Mouse (Mus musculus) thymus, postnatal 0 days (tissue): ENCODE results near the gene Dnttip2. TPM values are rescaled to one million over a fixed set of nuclear protein-coding genes. Genes with fewer than 3 reads are reported as not detected.
A peak's percentile ranks its signal among the peaks of the same experiment; 100 is the strongest.
"Not testable (repeated sequence)": the region's sequence is repeated elsewhere in the genome, so short reads cannot be mapped to it uniquely, and the experiment has no call there.

Experiments
- DNase-seq: peaks from one replicate; pipeline ENCODE4 v3.0.0-alpha.2; 2015; ENCODE audit warnings: low spot score
- polyA plus RNA-seq: library from polyadenylated mRNA; unstranded; fragments of >200 nt; fragmentation: Nextera tagmentation; extraction: Ambion mirVana; gene quantifications from 2 replicates; pipeline ENCODE4 v1.2.1, GENCODE M21; 2015

Dnttip2 gene
- 68.5 and 71.5 TPM in 2 replicates for polyA plus RNA-seq

GRCm38 (mm10) chr3:122274241-122275024 lies at the start of gene Dnttip2:
Gene Dnttip2 (plus strand): TSS chr3:122274388.
- peak; percentile 86 for DNase-seq

DNA sequence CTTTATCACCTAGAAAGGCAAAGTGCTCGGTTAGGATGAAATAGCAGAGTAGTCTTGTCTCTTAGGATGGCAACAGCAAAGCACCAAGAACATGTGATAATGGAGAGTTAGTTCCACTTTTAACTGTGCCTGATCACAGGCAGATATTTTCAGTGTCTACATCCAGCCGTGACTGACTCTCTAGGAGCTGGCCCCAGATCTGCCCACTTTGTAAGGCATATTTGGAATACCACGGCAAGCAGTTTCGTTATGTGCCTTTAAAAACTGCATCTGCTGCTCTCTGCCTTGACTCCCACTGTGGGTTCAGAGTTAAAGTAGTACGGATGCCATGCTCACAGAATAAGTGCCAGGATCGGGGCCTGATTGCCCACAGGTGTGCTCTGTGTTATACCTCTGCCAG lies 47.2 kb upstream of the Dnttip2 start:
- not testable (repeated sequence) for DNase-seq

DNA sequence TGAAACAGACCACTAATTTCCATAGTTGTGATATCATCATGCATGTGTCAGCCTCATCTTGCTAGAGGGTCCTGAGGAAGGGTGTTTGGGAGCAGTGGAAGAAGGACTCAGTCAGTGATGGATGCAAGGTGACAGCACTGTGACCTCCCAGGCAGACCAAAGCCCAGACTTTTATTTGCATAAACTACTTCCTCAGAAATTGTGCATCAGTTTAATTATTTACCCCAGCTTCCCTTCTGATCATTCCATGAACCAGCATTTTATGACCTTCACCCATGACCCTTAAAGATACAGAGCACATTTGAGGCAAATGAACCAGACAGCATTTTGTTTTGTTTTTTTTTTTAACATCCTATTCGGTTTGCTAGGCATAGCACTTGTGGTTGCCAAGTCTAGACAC lies 38.4 kb upstream of the Dnttip2 start:
- DNase-seq: no peak

GRCm38 (mm10) chr3:122242876-122243275 lies 31.3 kb upstream of the Dnttip2 start:
- DNase-seq: no peak

- no peak for DNase-seq
Measured at GRCm38 (mm10) chr3:122243416-122244167, 30.6 kb upstream of the Dnttip2 start.

DNA sequence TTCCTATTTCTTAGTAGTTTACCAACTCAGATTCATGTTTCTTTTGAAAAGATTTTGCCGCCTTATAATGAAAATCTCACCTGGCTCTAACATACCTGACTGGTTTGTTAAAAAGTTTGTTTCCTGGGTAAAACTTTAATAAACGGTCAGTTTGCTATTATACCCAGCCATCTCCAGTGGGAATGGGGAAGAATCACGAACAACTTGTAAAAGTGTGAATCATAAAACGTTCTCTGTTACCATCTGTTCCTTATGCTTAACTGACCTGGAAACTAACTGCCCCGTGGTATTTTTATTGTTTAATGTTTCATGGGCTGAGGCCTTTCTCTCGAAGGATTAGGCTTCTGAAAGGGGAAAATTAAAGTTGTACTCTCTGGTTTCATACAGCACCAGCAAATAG lies 29.4 kb upstream of the Dnttip2 start:
- DNase-seq: no peak

DNA sequence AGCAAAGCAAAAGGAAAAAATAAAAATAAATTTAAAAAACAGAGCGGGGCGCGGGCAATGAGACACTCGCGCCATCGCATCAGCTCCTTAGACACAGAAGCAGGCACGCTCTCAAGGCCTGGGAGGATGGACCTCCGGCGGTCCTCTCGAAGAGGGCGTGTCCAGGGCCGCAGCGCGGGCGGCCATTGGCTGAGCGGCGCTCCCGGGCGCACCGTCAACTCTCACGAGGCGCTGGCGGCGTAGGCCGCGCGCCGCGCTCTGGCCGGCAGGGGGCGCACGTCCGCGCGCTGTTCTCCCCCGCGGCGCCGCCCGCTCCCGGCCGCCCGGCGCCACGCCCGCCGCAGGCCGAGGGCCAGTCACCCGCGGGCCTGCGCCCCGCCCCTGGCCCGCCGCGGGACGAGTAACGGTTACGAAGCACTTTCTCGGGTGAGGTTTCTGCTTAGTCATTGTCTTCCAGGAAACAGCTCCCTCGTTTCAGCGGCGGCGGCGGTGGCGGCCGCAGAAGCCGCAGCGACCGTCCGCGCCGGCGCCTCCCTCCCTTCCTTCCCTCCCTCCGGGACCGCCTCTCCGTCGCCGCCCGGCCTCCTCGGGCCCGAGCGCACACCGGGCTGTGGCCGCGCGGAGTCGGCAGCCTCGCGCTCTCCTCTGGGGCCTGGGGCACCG lies 28.8 kb upstream of the Dnttip2 start, which contains the start of gene Gclm:
Gene Gclm, plus strand, starts transcription at position 343 of the 663 bp plus-strand sequence.
- DNase-seq: peak; percentile 94

DNA sequence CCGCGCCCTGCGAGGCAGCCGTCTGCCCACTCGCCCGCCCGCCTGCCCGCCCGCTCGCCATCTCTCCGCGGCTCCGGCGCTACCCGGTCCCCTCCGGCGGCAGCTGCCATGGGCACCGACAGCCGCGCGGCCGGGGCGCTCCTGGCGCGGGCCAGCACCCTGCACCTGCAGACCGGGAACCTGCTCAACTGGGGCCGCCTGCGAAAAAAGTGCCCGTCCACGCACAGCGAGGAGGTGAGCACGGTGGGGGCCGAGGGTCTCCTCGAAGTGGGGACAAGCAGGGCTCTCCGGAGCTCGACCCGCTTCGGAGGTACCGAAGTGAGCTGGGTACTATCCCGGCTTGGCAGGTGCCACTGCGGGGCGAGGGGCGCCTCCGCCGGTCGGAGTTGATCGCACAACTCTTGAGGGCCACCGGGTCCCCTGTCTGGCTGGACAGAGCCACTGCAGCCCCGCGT lies 28.3 kb upstream of the Dnttip2 start:
- peak; percentile 48 for DNase-seq

- DNase-seq: no peak
Measured at GRCm38 (mm10) chr3:122246406-122246805, 27.8 kb upstream of the Dnttip2 start.

DNA sequence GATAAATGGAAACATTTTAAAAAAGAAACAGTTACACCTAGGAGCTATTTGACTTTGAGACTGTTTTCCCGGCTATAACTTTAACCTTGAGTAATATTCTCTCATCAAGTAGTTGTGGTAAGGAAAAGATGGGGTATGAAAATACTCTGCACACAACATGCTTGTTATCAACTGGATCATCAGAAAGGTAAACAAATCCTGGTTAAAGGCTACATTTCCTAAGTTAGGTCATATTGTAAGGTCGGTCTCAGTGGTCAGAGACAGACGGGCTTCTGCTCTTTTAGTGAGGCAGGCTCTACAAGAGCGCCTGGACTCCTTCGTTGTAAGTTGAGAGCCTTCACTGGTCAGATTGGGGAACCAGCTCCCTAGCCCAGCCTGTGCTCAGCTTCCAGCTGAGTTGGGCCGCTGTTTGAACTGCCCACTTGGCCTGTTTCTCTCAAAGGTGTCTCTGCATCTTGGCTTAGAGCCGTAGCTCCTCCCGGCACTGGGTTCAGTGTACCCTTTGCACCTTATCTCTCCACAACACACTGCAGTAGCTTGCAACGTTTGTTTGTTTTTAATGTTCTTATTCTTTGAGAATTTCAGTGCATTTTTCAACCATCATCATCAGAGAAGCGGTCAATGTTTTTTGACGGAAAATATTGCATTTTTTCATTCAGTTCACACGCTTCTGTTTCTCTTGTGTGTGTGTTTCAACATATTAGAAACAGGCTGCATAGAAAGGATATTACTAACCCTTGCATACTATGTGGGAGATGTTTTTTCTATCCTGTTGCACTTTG lies 27.0 kb upstream of the Dnttip2 start:
- DNase-seq: no peak

GRCm38 (mm10) chr3:122247768-122248100 lies 26.5 kb upstream of the Dnttip2 start:
- no peak for DNase-seq

DNA sequence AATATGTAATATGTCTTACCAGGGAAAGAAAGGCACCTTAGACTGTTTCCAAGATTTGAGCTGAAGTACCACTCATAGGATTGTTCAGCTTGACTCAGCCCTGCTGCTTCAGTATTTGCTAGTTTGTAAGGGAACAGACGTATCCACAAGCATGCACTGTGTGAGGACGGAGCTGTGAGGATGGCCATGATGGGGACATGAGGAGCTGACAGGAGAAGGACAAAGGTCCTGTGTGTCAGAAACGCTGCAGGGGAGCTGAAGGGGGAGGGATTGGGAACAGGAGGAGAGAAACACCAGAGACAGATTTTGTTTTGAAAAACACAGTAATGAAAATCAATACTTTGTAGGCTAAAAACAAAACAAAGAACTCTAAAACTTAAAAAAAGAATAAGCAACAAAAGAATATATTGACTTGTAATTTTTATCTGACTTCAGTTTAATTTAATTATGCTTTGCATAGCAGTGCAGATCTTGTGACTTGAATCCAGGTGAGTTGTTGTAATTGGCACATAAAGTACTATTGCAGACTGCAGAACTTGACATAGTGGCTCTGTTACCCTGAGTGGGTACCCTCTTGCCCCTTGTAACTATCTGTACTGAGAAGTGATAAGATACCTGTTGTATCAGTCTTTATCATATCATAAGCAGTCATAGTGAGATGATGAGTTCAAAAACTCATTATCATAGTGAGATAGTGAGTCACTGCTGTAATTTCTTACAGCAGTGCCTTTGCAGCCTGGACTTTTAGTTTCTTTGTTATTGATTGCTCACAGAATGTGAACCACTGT lies 21.5 kb upstream of the Dnttip2 start:
- DNase-seq: no peak

GRCm38 (mm10) chr3:122254050-122254449 lies 20.1 kb upstream of the Dnttip2 start:
- not testable (repeated sequence) for DNase-seq

GRCm38 (mm10) chr3:122269986-122270385 lies 4.2 kb upstream of the Dnttip2 start:
- DNase-seq: no peak

GRCm38 (mm10) chr3:122272565-122272964 lies 1.6 kb upstream of the Dnttip2 start:
- DNase-seq: not testable (repeated sequence)

DNA sequence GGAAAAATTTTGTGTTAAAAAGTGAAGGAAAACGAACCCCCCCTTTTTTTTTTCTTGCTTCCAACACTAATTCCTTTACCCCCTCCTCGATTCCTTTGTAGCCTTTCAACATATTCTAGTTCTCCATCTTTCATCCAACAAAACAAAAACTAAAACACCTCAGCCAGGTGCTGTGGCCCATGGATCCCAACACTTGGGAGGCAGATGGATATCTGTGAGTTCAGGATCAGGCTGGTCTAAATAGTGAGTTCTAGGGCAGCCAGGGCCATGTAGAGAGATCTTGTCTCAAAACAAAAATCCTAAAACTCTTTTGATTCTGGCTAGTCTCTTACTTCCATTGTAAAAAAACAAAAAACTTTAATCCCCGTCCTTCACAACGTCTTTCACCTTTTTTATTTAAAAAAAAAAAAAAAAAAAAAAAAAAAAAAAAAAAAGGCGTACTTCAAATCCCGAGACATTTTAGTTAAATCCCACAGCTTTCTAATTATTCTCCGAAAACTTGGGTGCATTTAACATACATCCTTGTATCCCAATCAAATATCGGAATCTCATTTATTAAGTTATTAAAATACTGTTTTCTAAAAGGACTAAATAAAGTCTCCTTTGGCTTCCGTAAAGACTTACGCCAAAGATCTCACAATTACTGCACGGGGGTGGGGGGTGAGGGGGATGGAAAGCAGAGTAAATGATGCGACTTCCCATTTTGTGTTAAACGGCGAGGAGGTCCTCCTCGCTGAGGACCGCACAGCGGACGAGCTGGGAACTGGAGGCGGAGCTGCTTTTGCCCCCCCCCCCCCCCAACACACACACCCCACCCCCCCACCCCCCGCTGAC lies 564 bp upstream of the Dnttip2 start:
- peak; percentile 72 for DNase-seq

DNA sequence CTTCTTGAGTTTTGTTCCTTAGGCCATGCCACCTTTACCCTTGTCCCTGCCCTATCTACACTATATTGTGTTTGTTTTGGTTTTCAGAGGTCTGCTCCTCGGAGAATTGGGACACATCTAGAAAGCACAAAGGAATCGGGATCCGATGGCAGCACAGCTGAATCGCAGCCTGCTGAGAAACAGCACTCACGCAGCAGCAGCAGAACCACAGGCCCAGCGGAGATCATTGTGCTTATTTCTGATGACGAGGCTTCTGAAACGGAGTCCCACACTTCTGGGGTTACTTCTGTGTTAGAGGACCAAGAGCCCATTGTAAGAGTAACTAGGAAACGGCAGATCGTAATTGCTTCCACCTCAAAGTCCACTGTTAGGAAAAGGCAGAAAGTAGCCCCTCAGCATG lies 923 bp downstream of the Dnttip2 start:
- DNase-seq: no peak

DNA sequence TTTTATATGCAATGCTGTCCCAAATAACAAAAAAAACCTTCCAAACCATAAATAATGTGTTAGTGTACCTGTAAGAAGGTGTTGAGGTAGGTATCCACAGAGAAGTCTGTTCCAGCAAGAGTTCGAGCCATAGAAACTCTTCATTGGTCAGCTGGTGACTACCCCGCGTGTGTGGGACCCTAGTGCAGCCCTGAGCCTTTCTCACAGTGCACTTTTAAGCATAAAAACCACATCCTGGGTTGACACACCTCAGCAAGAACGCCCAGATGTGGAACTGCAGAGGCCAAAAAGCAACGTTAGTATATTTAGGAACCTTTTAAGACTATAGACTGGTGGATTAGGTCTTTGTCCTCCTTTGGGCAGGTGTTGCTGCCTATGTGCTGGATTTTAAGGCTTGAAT lies 13.0 kb downstream of the Dnttip2 start:
- DNase-seq: peak; percentile 74

DNA sequence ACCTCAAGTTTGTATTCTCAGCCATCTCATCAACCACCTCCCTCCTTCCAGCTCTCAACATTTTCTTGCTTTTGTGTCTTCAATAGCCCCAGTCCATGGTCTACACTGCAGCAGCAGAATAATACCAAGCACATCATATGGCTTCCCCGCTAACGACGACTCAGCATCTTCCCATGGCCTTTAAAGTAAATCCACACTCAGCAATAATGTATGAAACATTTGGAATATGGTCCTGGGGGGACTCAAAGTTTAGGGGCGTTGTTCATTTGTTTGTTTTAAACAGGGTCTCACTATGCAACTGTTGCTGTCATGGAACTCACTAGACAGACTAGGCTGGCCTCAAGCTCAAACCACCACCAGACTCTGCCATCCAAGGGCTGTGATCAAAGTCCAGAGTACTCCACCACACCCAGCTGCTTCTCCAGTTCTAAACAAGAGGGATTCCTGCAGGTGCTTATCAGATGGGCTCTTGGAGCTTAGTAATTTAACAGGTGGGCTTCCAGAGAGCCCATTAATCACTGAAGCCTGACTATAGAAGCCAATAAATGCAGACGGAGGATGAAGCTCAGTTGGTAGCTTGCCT lies 14.5 kb downstream of the Dnttip2 start:
- DNase-seq: no peak
